Mouse (Mus musculus) Muller cell, postnatal 12 days (primary cell): ENCODE measurements around the gene Chst12.
"Not testable (repeated sequence)": the region's sequence is repeated elsewhere in the genome, so short reads cannot be mapped to it uniquely, and the experiment has no call there.

Source experiments
- DNase-seq: peaks from one replicate; pipeline ENCODE4 v3.0.0-alpha.2; 2015; ENCODE audit errors: inconsistent ontology term

Gene Chst12

DNA sequence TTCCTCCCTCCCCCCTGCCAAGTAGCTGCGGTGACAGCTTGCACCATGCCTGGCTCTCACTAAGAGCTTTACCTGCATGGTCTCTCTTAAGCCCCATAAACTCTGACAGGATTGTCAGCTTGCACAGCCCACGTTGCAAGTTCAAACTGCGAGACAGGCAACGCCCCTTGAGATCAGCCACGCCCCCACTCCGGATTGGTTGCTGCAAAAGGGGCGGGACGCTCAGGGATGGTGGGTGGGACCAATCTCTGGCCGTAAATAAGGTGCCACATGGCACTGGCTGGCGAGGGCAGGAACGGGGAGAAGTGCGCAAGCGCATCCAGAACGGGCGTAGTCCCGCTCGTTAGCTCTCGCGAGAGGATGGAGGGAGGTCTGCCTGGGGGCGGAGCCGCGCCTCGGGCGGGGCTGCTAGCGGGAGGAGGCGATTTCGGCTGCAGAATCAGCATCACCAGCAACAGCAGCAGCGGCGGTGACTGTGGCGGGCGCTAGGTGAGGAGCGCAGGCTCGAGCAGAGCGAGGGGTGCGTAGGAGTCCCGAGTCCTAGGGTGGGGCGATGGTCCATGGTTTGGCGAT is at the start of gene Chst12:
Gene Chst12 (plus strand): TSS at position 343 of the 573 bp plus-strand sequence.
- DNase-seq, result peak; percentile 99

GRCm38 (mm10) chr5:140461476-140461875 is 43.9 kb upstream of the Chst12 start:
- peak; percentile 57 for DNase-seq

DNA sequence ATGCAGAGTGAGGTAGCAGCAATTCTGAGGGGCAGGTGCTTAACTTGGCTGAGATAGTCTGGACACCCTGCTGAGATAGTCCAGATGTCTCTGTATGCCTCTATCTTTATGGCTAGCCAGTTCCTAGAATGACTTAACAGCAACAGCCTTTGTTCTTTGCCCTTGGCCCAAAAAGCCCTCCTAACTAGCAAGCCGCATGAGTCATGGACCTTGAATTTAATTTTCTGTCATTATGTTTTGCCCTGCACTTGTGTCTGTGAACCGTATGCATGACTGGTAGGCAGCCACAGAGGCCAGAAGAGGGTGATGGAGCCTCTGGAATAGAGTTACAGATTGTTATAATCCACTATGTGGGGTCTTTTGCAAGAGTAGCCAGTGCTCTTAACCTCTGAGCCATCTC is 42.2 kb upstream of the Chst12 start:
- not testable (repeated sequence) for DNase-seq

DNA sequence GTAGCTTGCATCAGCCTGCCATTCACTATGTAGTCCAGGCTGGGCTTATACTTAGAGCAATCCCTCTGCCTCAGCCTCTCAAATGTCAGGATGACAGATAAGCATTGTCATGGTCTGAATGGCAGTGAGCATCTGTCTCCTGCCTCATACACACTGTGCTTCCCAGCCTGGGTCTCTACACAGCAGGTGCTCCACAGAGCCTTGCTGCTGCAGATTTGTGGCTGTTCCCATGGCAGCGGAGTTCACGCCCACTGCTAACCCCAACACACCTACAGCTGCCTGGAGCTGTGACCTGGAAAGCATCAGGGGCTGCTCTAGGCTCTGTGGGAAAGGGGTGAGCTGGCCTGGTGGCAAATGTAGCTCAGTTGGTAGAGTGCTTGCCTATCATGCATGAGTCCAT is 40.4 kb upstream of the Chst12 start:
- DNase-seq, result no peak

DNA sequence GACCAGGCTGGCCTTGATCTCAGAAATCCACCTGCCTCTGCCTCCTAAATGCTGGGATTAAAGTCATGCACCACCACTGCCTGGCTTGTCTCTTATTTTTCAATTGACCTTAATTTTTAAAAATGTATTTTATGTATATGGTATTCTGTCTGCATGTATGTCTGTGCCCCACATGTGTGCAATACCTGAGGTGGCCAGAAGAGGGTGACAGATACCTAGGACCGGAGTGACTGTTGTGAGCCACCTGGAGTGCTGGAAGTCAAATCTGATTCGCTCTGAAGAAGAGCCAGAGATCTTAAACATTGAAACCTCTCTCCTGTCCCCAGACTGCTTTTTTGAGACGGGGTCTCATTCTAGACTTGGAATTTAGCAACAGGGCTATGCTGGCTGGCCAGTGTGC is 33.0 kb upstream of the Chst12 start:
- DNase-seq, result no peak

- DNase-seq, result no peak
These were observed 23.9 kb upstream of the Chst12 start for GRCm38 (mm10) chr5:140481458-140481857.

- DNase-seq, result no peak
These were observed 14.2 kb upstream of the Chst12 start for GRCm38 (mm10) chr5:140491142-140491541.

DNA sequence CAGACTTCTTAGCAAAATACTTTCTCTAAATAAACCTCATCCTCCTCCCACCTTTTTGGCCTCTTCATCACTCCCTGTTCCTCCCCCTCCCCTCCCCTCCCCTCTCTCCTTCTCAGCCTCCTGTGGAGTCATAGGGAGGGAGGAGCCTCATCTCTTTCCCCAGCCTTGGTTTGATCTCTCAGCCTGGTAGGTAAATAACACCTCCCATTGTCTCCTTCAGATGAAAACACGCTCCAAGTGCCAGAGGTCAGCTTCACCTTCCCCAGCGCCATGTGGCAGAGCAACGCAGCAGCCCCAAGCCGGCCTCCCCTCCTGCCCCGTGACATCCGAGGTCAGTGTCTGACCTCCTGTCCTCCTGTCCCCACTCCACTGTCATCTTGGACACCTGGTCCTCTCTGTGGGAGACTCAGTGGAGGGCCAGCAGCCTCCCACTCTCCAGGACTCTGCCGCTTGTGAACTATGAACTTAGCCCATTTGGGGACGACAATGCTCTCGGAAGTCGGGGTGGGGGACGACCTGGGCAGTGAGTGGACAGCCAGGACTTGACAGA is 12.6 kb upstream of the Chst12 start:
- DNase-seq, result no peak

DNA sequence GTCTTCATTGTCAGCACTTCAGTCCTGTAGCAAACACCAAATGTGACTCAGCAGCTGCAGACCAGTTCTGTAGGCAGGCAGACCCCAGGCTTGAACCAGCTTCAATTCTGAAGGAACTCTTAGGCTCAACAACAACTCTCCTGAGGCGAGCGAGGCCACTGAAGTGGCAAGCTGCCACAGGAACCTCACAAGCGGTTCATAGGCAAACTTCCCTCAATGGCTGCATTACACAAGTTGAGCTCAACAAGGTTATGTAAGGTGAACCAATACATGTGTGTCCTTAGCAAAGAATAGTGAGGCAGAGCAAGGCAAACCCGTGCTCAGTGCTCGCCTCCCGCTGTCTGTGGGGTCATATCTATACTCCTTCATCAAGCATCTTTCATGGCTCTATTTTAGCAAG is 7.2 kb upstream of the Chst12 start:
- no peak for DNase-seq

- no peak for DNase-seq
These were observed 4.6 kb upstream of the Chst12 start for GRCm38 (mm10) chr5:140500736-140501135.

DNA sequence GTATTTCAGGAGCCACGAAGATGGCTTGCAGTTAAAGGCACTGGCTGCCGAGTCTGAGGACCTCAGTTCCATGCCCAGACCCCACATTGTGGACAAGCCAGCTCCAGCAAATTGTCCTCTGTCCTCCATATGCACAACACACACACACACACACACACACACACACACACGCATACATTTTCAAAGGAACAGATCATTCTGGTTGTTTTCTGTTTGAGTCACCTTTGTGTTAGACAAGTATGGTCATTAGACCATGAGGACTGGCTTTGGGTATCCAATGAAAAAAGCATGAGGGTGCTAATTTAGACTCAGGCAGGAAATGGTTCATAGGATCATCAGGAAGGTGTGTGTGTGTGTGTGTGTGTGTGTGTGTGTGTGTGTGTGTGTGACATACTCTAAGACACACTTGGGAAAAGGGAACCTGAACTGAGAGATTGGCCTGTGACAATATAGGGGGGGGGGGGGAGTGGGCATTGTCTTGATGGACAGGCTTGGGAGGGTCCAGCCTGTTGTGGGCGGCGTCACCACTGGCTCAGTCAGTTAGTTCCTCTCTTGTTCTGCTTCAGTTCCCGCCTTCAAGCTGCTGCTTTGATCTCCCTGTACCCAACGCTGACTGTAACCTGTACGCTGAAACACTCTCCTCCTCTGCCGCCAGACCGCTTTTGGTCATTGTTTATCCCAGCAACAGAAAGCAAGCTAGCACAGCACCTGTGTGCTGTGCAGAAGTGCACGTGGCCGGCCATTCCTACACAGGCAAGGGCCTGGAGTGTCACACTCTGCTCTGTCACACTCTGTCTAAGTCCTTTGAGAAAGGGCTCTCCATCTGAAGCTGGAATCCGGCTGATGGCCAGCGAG is 3.1 kb upstream of the Chst12 start:
- peak; percentile 27 for DNase-seq

GRCm38 (mm10) chr5:140502925-140503324 is 2.4 kb upstream of the Chst12 start:
- DNase-seq, result peak; percentile 51

- DNase-seq, result no peak
These were observed 895 bp downstream of the Chst12 start for GRCm38 (mm10) chr5:140506096-140506794.

DNA sequence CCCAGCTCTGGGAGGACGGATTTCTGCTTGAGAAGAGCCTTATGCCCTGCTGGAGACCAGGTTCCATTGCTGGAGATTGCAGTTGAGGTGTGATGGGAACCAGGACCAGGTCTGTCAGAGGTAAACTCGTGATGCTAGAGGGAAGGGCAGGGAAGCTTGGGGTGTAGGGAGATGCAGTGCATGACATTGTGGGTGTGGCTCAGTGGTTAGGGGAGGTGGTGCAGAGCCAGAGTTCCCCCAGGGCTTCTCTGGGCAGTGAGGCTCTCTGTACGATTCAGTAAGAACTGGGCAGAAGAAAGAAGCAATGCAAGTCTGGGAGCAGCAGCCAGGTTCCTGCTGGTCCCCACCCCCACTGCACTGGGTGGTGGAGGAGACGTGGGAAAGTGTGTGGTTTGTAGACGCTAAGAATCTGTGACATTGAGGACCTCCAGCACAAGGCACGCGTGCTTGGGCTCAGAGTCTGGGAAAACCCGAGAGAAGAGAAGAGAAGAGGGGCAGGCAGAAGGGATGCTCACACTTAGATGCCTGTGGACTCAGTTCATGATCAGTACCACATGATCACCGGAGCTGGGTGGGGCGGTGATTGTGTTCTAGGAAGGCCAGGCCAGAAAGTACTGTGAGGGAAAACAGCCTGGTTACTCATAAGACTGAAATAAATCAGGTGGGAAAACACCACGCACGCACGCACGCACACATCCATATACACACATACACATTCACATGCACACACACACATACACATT is 2.3 kb downstream of the Chst12 start:
- no peak for DNase-seq

- DNase-seq, result no peak
These were observed 3.3 kb downstream of the Chst12 start for GRCm38 (mm10) chr5:140508686-140509085.

DNA sequence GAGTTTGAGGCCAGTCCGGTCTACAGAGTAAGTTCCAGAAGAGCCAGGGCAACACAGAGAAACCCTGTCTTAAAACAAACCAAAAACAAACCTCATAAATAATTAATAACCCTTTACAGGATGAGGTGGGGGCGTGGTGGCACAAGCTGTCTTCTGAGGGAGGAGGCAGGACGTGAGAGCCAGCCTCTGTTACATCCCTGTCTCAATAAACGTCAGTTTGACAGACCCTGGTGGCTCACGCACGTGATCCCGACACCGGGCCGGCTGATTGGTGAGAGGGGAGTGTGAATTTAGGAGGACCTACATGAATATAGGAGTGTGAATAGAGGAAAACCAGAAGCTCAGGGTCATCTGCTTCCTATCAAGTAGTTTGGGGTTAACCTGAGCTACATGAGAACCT is 3.9 kb downstream of the Chst12 start:
- DNase-seq, result no peak

- peak; percentile 32 for DNase-seq
These were observed 5.0 kb downstream of the Chst12 start for GRCm38 (mm10) chr5:140510012-140511000.

- no peak for DNase-seq
These were observed 8.6 kb downstream of the Chst12 start for GRCm38 (mm10) chr5:140513921-140514320.

DNA sequence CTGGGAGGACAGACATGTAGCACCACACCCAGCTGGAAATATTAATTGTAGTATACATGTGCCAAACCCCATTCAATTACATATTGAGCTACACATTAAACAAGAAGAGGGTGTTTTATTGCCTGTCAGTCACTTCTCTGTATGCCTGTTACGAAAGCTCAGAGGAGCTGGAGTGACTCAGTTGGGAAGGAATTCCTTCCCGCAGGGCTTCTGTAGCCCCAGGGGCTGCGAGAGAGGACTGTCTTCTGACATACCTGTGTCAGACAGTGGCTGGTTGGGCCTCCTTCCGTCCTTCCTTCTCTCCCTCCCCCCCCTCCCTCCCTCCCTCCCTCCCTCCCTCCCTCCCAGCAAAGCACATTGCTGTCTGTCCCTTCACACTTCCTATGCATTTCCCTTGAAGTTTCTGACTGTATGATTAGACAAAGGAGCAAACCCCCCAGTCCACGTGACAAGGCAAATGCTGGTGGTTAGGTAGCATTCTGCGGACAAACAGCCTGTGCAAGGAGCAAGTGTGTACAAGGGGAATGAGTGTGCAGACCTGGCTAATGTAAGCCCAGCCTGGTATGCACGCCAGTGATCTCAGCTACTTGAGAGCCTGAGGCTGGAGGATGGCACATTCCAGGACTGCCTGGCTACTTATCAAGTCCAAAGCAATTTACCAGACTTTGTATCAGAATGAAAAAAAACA is 9.6 kb downstream of the Chst12 start:
- peak; percentile 82 for DNase-seq
